Mouse (Mus musculus) adrenal gland, adult (tissue): ENCODE results near the gene Mfge8.
A peak's percentile ranks its signal among the peaks of the same experiment; 100 is the strongest.

Experiments
- DNase-seq, 2 experiments: peaks; one replicate each; pipeline ENCODE4 v3.0.0; 2022 to 2023; ENCODE audit warnings: low spot score in 1 of 2; ENCODE audit not compliant: inconsistent age in 2 of 2

The Mfge8 gene

DNA sequence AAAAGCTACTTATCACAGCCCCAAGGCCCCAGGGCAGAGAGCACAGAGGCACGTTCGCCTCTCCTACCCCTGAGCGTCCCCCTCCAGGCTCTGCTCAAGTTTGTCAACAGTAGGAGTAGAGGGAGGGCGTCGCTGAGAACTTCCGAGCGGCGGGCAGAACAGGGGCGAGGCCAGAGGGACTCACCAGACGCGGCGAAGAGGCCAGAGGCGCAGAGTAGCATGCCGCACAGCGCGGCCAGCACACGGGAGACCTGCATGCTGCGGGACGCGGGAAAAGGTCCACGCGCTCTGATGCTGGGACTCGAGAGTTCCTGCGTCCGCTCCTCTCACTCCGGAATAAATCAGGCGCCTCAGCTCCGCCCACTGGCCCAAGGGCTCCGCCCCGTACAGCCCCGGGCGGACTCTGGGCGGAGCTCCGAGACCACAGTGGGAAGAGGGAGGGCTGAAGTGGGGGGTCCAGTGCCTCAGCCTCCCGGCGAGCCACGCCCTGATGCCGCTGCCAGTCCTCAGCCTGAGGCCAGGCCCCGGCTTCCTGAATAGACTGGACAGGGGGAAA, at the start of gene Mfge8:
TSS of gene Mfge8 (minus strand) at position 350 of the 556 bp plus-strand sequence.
- peak; percentile 93 to 97 for DNase-seq

DNA sequence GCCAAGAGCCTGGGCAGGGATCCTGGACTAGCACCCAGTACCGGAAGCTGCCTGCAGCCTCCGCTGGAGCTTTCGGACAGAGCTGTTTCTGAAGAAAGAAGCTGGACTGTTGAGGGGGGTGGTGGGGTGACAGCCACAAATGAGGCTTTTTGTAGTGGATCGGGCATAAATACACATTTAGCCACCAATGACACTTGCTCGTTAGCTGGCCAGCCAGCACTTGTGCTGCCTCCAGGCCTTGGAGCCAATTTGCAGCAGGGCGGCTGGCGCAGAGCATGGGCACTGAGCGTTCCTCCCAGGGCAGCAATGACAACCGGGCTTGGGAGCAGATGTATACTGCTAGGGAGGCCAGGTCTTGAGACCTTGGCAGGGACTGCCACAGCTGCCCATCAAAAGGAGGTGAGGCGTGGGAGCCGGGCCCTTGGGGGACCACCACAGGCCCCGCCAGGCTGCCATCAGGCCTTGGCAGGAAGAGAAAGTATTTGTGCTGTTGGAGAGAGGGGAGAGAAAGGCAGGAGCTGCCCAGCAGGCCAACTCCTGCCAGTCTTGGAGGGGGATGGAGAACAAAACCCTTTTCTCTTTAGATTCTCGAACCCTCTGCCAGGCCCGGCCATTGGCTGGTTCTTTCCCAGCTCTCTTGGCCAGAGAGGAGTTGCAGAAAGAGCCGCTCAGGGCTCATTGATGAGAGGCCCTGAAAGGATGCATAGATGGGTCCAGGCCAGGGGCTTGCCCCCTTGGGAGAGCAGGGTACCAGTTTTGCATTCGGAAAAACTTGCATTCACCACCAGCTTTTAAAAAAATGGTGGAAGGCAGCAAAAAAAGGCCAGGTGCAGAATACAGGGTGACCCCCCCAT, 45.9 kb upstream of the Mfge8 start:
- peak in 1 of 2 experiments; percentile 44 for DNase-seq

DNA sequence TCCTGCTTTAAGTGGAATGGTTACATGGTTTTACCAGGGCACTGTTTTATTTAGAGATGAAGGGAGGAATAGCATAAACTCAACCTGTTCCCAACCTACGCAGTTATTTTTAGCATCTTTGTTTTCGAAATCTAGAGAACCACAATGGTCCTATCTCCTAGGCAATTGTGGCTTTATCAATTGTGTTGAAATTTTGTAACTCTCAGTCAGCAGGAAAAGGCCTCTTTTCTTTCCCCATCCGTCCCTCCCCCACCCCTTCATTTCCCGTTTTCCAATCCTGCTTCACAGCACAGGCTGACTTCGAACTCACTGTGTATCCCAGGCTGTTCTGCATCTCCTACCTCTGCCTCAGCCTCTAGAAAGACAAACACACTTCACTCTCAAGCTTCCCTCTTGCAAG, 45.1 kb upstream of the Mfge8 start:
- DNase-seq = no peak

DNA sequence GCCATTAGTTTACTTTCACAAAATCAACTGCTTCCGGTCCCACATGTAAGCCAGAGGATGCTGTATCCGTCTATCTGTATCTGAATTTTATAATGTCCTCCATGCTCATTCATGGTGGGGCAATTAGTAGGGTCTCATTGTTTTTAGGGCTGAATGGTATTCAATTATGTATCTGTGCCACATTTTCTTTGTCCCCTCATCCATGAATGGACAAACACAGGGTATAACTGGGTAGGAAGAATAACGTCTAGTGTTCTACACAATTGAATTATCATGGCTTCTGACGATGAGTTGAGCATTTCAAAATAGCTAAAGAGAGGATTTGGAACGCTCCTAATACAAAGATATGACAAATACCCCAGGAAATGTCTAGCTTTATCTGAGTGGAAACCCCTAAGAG, 42.6 kb upstream of the Mfge8 start:
- no peak for DNase-seq

DNA sequence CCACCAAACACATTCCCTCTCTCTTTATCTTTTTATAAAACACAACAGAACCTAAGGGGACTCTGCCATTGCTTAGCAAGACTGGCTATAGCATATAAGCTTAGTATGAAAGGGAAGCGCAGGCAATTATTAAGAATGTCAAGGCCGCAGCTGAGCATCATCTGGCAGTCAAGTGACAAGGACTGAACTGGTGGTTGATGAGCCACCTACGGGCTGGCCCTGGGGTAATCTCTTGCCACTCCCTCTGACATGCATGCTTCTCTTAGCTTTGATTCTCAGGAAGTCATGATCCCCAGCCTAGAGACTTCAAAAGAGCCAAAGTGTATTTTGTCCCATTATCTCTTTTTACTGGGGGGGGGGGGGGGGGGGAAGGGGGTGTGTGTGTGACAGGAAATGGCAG, 41.7 kb upstream of the Mfge8 start:
- DNase-seq = peak; percentile 72 to 84

DNA sequence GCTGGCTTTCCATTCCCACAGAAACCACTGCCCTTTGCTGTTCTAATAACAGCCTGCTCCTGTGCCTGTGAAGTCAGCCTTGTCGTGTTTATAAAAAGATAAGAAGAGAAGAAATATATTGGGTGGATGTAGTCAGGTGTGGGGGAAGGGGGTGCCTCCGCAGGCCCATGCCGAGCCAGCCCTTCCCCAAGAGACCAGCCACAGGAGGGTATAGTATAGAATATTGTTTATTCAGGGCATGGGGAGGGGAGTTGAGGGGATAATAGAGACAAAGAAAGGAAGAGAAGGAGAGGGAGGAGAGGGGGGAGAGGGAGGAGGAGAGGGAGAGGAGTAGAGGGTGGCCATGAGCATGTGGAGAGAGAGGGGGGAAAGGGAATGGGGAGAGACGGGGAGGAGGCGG, 40.4 kb upstream of the Mfge8 start:
- DNase-seq = peak in 1 of 2 experiments; percentile 32

DNA sequence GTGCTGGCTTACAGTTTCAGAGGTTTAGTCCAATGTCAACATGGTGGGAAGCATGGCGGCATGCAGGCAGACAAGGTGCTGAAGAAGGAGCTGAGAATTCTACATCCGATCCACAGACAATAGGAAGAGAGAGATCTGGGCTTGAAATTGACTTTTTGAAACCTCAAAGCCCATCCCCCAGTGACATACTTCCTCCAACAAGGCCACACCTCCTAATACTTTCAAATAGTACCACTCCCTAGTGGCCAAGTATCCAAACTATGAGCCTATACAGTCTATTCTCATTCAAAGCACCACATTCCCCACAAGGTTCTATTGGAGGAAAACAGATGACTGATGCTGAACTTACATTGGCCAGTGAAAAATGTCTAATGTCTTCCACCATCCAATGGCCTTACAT, 38.7 kb upstream of the Mfge8 start:
- DNase-seq = no peak

DNA sequence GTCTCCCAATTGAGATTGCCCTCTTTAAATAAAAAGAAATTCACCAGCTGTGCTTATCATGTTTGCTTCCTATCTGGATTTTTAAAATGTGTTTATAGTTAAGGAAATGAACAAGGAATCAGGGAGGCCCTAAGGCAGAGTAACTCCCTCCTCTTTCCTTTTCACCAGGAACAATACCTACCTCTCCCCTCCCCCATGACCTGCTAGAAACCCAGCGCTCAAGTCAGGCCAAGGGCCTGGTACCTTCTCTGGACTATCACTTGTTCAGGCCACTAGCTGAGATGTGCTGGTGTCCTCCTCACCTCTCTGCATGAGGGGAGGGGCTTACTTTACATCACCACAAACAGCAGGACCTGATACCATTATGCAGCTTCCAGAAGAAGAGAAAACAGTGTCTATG, 34.6 kb upstream of the Mfge8 start:
- DNase-seq = no peak

DNA sequence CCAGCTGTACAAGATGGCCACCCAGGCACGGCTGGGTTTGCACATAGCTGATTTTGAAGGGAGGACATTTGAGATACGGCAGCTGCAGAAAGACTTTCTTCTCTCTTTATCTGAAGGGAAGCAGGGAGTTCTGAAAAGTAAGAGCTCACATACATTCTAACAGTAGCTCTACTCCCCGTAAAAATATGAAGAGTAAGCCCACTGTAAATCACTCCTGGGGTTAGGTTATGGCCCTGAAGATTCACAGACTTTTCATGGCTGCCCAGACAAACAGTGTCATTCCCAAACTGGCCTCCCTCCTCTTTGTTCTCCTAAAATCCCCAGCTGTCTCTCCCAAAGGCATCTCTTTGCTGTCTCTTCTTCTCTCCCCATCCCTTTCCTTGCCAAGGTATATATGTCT, 24.9 kb upstream of the Mfge8 start:
- no peak for DNase-seq

DNA sequence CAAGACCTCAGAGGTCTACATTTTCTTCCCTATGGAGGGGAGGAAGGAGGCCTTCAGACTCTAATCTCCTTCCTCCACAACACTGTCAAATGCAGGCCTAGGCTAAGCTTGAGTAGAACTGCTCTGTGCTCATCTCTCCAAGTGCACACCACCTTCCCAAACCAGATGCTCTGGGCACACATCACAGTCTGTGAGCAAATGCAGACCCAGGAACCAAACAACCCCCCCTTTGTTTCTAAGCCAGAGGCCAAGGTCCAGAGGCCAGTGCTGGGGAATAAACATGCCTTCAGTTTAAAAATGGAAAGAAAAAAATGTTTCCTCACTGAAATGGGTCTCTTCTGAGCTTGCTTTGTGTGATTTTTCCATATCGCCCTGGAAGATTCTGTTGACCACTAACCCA, 22.9 kb upstream of the Mfge8 start:
- no peak for DNase-seq

DNA sequence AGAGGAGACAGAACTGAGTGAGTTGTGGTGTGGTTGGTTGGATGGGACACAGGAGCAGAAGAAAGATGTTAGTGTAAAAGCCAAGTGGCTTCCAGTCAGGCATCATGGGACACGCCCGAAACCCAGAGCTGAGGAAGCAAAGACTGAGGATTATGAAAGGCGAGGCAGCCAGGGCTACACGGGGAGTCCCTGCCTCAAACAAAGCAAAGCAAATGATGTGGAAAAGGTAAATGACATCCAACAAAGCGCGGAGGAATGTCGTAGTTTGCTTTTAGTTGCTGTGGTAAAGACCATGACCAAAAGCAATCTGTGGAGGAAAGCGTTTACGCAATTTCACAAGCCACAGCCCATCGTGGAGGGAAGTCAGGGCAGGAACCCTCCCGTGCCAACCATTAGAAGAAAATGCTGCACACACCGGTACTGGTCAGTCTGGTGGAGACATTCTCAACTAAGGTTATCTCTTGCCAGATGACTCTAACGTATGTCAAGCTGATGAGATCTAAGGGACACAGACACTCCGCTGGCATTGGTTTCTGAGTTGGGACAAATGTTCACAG, 18.2 kb upstream of the Mfge8 start:
- no peak for DNase-seq

DNA sequence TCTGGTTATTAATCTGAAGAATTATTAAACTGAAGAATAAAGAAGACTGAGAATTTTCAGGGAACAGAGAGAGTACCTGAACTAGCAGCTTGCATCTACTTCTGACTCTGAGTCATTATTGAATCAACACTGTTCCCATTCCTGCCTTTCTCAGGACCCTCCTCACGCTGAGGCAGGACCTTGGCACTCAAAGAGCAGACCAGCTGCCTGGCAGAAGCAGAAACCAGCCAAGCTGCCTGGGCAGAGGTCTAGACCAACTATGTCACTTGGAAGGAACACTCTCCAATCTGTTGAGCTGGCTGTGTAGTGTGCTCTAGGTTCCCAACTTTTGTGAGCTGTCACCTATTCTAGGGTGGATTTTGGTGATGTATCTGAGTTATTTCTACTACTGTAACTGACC, 10.5 kb upstream of the Mfge8 start:
- DNase-seq = no peak

DNA sequence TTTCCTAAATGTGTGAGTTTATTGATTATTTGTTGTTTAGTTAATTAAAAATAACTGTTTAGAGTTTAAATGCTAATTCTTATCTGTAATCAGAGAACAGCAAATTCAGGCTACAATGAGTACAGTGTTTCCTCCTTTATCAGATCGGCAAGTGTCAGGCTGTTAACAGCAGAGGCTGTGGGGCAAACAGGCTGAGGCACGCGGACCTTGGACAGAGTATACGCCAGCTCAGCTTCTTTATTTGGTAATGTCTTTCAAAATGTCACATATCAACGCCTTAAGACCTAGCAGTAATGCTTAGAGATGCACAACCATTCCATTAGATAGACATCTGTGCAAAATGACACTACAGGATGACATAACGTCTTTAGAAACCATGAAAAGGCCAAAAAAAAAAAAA, 662 bp upstream of the Mfge8 start:
- DNase-seq = no peak

DNA sequence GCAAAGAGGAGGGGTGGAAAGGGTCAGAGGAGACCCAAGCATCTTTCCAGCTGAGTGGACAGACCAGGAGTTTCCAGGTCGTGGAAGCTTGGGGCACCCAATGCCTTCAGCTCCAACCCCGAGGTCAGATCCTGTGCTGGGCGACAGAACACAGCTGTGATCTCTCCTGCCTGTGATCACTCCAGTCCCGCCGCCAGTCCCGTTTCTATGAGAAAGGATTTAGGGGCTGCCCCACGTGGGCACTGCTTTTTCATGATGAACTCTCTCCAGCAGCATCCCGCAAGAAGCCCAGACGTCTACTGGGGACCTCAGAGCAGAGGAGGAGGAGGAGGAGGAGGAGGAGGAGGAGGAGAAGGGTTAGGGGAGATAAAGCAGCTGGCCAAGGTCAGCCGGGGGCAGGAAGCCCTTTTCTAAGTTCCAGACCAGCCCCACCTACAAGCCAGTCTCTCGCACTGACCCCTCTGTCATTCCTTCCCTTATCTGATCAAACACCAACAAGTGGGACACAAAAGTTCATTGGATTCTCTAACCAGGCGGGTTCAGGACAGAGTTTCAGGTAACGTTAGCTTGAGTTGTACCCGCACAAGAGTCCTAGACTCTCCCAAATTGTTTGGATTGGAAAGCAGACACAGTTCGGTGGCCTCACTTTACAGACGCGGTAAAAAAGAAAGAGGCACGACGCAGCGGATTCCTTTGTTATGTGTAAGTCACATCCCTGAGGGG, 768 bp downstream of the Mfge8 start:
- DNase-seq = peak; percentile 23 to 64

DNA sequence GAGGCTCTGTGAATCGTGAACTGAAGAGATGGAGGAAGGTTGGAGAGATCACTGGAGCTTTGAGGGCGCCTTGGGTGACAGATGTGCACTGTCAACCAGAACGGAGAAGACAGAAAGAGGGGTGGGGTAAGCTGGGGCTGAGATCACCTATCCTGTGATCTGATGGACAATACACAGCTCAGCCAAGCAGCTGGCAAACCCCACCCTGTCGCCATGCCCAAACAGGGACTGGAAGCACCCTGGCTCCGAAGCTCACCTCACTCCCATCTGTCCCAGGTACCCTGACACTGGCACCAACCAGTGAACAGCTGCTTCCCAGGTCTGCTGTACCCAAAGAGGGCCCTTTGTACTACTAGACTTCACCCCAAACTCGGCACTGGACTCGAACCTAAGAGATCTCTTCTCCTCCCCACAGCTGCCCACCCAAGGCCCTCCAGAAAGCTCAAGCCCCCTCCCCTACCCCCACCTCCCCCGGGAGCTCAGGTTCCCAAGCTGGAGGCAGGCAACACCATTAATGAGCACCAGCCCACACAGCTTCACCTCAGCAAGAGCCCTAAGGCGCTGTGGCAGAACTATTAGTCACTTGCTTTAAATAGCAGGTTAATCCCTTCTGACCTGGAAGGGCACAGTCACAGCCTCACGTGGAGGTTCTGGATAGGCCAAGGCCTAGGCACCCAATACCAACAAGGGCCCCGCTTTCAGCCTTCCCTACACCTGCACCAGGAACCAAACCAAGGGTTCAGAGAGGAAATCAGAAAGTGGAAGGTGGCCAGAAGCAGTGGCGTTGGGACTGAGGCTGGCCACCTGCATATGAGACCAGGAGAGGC, 1.6 kb downstream of the Mfge8 start:
- peak; percentile 46 to 66 for DNase-seq

DNA sequence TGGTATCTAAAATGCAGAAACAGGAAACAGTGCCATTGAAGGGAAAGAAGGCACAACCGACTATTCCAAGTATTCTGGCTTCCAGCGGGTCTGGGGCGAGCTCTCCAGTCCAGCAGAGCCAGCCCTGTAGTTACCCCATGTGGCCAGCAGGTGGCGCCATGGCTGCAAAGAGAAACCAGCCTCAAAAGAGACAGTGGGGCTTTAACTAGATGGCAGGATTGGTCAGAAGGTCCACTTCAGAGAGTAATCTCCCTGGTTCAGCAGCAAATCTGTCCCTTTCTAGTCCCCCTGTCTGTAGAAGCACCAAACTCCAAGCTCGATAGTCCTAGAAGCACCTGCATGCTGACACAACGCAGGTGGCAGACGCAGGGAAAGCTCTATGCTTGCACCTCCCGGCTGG, 8.0 kb downstream of the Mfge8 start:
- DNase-seq = peak; percentile 78 to 92

DNA sequence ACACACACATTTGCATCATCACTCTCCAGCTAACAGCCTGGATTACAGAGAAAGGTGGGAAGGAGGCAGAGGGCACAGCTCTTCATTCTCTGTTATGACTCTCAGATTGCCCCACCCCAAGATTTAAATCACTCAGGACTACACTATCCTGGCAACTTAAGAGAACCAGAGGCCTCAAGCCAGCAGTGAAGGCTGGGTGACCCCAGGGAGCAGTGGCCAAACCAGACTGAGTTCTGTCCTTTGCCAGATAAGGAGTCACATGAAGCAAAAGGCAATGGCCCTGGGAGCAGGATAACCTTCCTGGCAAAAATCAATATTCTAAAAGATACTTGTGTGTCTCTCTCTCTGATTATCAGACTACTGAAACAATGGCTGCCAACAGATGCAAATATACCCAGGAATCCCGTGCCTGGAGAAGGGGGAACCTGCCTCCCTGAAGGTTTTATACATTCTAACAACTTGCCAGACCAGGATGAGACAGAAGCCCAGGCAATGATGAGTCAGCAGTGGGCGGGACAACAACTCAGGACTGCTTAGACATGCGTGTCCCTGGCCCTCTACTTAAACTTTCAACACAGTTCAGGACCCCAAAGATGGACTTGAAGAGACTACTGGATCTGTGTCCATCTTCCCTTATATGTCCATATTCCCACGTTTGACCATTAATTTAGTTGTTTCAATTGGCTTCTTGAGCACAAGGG, 8.8 kb downstream of the Mfge8 start:
- peak in 1 of 2 experiments; percentile 77 for DNase-seq

DNA sequence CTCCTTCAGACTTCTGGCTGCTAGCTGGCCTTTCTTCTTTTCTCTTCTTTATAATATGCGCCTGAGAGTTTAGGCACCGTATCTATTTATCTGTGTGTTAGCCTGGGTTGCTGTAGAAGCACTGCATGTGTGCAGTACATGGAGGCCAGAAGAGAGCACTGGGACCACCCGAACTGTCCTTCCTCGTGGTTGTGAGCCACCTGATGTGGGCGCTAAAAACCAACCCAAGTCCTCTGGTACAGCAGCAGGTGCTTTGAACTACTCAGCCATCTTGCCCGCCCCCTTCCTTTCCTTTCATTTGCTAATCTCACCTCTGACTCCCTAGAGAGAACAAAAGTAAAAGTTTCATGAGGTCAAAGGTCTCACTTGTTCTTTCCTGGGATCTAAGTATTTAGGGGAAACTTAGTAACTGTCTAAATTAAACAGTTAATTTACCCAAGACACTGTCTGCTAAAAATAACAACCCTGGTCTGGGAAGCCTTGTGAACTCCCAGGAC, 9.5 kb downstream of the Mfge8 start:
- DNase-seq = no peak

DNA sequence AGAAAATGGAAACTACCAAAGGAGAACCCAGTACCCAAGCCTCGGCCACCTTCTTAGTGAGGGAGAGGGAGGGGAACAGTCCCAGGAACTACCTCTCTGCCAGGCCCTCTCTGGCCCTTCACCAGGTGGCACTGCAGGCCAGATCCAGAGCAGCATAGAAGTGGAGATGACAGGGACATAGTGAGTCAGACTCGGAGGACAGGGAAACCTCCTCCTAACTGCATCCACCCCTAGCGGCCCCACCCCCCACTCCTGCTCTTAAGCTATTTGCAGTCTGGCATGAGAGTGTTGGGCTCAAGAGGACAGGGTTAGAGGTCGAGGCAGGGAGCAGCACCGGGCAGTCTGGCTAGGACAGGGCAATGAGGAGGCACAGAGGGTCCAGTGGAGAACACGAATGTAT, 15.5 kb downstream of the Mfge8 start:
- no peak for DNase-seq

DNA sequence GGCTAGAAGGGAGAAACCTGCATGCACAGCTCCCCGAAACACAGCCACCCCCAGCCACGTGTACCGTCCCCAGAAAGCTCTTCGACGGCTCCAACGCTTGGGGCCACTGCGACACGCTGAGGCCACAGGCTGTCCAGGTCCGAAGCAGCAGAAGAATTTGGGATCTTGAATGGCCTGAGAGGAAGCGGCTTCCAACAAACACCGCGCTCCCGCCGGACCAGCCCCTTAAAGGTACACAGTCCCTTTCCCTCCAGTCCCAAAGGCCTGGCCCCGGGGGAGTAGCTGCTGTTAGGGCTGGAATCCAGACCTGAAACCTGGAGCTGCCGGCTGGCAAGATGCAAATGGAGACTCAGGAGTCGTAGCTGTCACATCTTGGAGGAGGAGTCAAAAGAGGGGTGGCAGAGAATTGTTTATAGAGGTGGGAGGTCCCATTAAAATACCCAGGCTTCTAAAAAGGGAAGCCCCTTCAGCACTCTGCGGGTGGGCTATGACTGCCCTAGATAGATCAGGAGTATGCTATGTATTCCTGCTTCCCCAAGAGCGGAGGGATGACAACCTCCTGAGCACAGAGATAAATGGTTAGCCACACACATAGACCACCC, 17.9 kb downstream of the Mfge8 start, which contains the start of gene Hapln3:
TSS of gene Hapln3 (minus strand) at position 176 of the 602 bp plus-strand sequence.
- peak; percentile 35 to 66 for DNase-seq
